Mouse (Mus musculus) kidney, adult 2 months (tissue): ENCODE data around the gene Arpp21.

Experiments
- CTCF ChIP-seq: fragments of 200-500 bp; conservative IDR thresholded peaks from 2 replicates; pipeline ENCODE4 v1.5.1; 2011; ENCODE audit warnings: low read depth, mild to moderate bottlenecking, control low read depth, low read length, moderate library complexity, mixed read lengths; ENCODE audit not compliant: insufficient read depth, insufficient read length
- POLR2A ChIP-seq: fragments of 200-500 bp; IDR thresholded peaks from one replicate; pipeline ENCODE4 v1.6.1; 2011; ENCODE audit warnings: low read depth, low read length, control low read depth

DNA sequence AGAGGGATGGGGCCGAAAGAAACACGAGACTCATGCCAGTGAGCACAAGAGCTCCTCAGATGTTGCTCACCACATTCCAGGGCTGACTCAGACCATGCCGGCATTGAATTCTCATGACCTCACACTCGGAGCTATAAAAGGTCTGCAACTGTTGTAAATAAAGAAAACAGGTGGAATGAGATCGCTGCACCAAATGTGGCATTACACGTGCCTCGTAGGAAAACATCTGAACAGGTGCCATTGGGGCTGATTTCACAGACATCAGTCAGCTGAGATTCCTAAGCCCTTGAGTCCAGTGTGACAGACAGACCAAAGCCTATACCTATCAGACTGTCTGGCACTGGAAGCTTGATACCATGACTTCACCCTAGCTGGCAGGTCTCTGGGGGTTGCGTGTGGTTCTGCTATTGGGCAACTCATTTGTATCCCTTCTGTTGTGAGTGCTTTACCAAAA, 212.1 kb downstream of the Arpp21 start:
- no peak for TF ChIP-seq CTCF
- TF ChIP-seq POLR2A = no peak
